Mouse (Mus musculus): Measurements from ENCODE around the gene Elob. TPM values are rescaled to one million over a fixed set of nuclear protein-coding genes. Genes with fewer than 3 reads are reported as not detected.

Gene Elob
- polyA plus RNA-seq, 1 experiment from 2014 or later: 1,013 TPM

- TF ChIP-seq EP300 (optimal IDR thresholded peaks at IDR 0.05) (no peak), CTCF (IDR thresholded peaks at IDR 0.05; ENCODE audit: low read depth) (peak; percentile 85)
- no peaks in the 10 kb centered on the region for H3K4me1 ChIP-seq (replicated peaks; ENCODE audit: control insufficient read depth, insufficient read depth)
- ATAC-seq (ENCODE audit: low FRiP score, low TSS enrichment) (peak; percentile 54), DNase-seq (ENCODE audit: low spot score) (peak; percentile 81)
- no peaks in the 10 kb centered on the region for H3K27me3 ChIP-seq (ENCODE audit: control insufficient read depth, insufficient read depth, low read length)
- H3K36me3 ChIP-seq (ENCODE audit: control insufficient read depth, insufficient read depth, low read length): no peaks in the 10 kb centered on the region
- WGBS: 50% methylated on average over 18 of the region's 19 CpGs
- H3K4me3 ChIP-seq (ENCODE audit: low read depth, low read length): no peak overlapping the region
- H3K9ac ChIP-seq (ENCODE audit: low read length): no peak overlapping the region
- H3K4me2 ChIP-seq (replicated peaks; ENCODE audit: low read depth): no peak overlapping the region
- no peaks in the 10 kb centered on the region for H3K9me3 ChIP-seq (ENCODE audit: control insufficient read depth, low read length)
- H3K27ac ChIP-seq (replicated peaks): no peak overlapping the region
Measured at GRCm38 (mm10) chr17:23850853-23851749, 22.2 kb upstream of the Elob start.

GRCm38 (mm10) chr17:23850028-23850427 is 21.1 kb upstream of the Elob start:
- Histone ChIP-seq H3K27ac (replicated peaks) (no peak overlapping the region), H3K4me1 (replicated peaks; ENCODE audit: control insufficient read depth, insufficient read depth) (no peaks in the 10 kb centered on the region)
- WGBS: 62% methylated on average over 2 of the region's 2 CpGs

GRCm38 (mm10) chr17:23843812-23844273 is 14.9 kb upstream of the Elob start, which contains the start of the genes Prss32 and Prss41:
Gene Prss32, plus strand, starts transcription at chr17:23843855.
Gene Prss41, minus strand, starts transcription at chr17:23844172.
- peak; percentile 73 for DNase-seq (ENCODE audit: low spot score)
- Histone ChIP-seq H3K4me2 (replicated peaks; ENCODE audit: low read depth) (no peak within 1 kb of the TSS), H3K27ac (replicated peaks) (no peak within 1 kb of the TSS), H3K27me3 (ENCODE audit: control insufficient read depth, insufficient read depth, low read length) (no peaks in the 10 kb centered on the region), H3K4me1 (replicated peaks; ENCODE audit: control insufficient read depth, insufficient read depth) (no peaks in the 10 kb centered on the region), H3K9me3 (ENCODE audit: control insufficient read depth, low read length) (no peaks in the 10 kb centered on the region), H3K9ac (ENCODE audit: low read length) (no peak within 1 kb of the TSS), H3K36me3 (ENCODE audit: control insufficient read depth, insufficient read depth, low read length) (no peaks in the 10 kb centered on the region), H3K4me3 (ENCODE audit: low read depth, low read length) (no peak within 1 kb of the TSS)
- TF ChIP-seq EP300 (optimal IDR thresholded peaks at IDR 0.05): no peak
- TF ChIP-seq CTCF (IDR thresholded peaks at IDR 0.05; ENCODE audit: low read depth): peak; percentile 74
- peak; percentile 63 for ATAC-seq (ENCODE audit: low FRiP score, low TSS enrichment)
- WGBS: 18% methylated on average over 19 of the region's 19 CpGs

More at GRCm38 (mm10) chr17:23850028-23850427, 21.1 kb upstream of the Elob start:
- ATAC-seq (ENCODE audit: low FRiP score, low TSS enrichment) (no peak), DNase-seq (ENCODE audit: low spot score) (no peak)
- no peak overlapping the region for H3K4me3 ChIP-seq (ENCODE audit: low read depth, low read length)
- H3K9me3 ChIP-seq (ENCODE audit: control insufficient read depth, low read length): no peaks in the 10 kb centered on the region
- H3K4me2 ChIP-seq (replicated peaks; ENCODE audit: low read depth): no peak overlapping the region
- no peaks in the 10 kb centered on the region for H3K27me3 ChIP-seq (ENCODE audit: control insufficient read depth, insufficient read depth, low read length)
- H3K9ac ChIP-seq (ENCODE audit: low read length): no peak overlapping the region
- TF ChIP-seq EP300 (optimal IDR thresholded peaks at IDR 0.05) (no peak), CTCF (IDR thresholded peaks at IDR 0.05; ENCODE audit: low read depth) (peak; percentile 53)
- no peaks in the 10 kb centered on the region for H3K36me3 ChIP-seq (ENCODE audit: control insufficient read depth, insufficient read depth, low read length)

GRCm38 (mm10) chr17:23843141-23843811 is 14.3 kb upstream of the Elob start:
- Histone ChIP-seq H3K4me1 (replicated peaks; ENCODE audit: control insufficient read depth, insufficient read depth) (no peaks in the 10 kb centered on the region), H3K36me3 (ENCODE audit: control insufficient read depth, insufficient read depth, low read length) (no peaks in the 10 kb centered on the region), H3K27me3 (ENCODE audit: control insufficient read depth, insufficient read depth, low read length) (no peaks in the 10 kb centered on the region), H3K4me3 (ENCODE audit: low read depth, low read length) (no peak overlapping the region), H3K9me3 (ENCODE audit: control insufficient read depth, low read length) (no peaks in the 10 kb centered on the region), H3K4me2 (replicated peaks; ENCODE audit: low read depth) (no peak overlapping the region), H3K9ac (ENCODE audit: low read length) (no peak overlapping the region), H3K27ac (replicated peaks) (no peak overlapping the region)
- TF ChIP-seq CTCF (IDR thresholded peaks at IDR 0.05; ENCODE audit: low read depth) (peak; percentile 43), EP300 (optimal IDR thresholded peaks at IDR 0.05) (no peak)
- 50% methylated on average over 23 of the region's 23 CpGs for WGBS
- DNase-seq (ENCODE audit: low spot score) (no peak), ATAC-seq (ENCODE audit: low FRiP score, low TSS enrichment) (no peak)

GRCm38 (mm10) chr17:23841145-23841544 is 12.2 kb upstream of the Elob start:
- Histone ChIP-seq H3K4me3 (ENCODE audit: low read depth, low read length) (no peak overlapping the region), H3K9ac (ENCODE audit: low read length) (no peak overlapping the region), H3K4me1 (replicated peaks; ENCODE audit: control insufficient read depth, insufficient read depth) (no peaks in the 10 kb centered on the region), H3K9me3 (ENCODE audit: control insufficient read depth, low read length) (no peaks in the 10 kb centered on the region), H3K27ac (replicated peaks) (0 out of 2 replicates have a peak overlapping the region, but pooled peaks have one; percentile 41), H3K27me3 (ENCODE audit: control insufficient read depth, insufficient read depth, low read length) (no peaks in the 10 kb centered on the region), H3K36me3 (ENCODE audit: control insufficient read depth, insufficient read depth, low read length) (no peaks in the 10 kb centered on the region), H3K4me2 (replicated peaks; ENCODE audit: low read depth) (no peak overlapping the region)
- TF ChIP-seq CTCF (IDR thresholded peaks at IDR 0.05; ENCODE audit: low read depth) (peak; percentile 81), EP300 (optimal IDR thresholded peaks at IDR 0.05) (no peak)
- peak; percentile 58 for DNase-seq (ENCODE audit: low spot score)
- 0 out of 2 replicates have a peak, but pooled peaks have one; percentile 16 for ATAC-seq (ENCODE audit: low FRiP score, low TSS enrichment)
- 32% methylated on average over 4 of the region's 4 CpGs for WGBS
